ENCODE assay signal across 10 mouse cellular contexts in genomic region chr7:25274996-25275395, GRCm38 (mm10). TPM values are rescaled to one million over a fixed set of nuclear protein-coding genes. Genes with fewer than 3 reads are reported as not detected.
DNase-seq lines count a peak whose midpoint lies in the region; ATAC-seq and TF ChIP-seq lines count a peak whose summit lies in the region.
"Had no signal": no experiment of that assay in that cellular context is flagged by ENCODE, and none has a peak within 500 bp of the region (broad histone marks: within the 10 kb centered on the region; RNA-seq: fewer than 3 reads in every experiment).

No protein-coding gene starts in this region.

- peak overlapping the region; percentile 60 for H3K9ac ChIP-seq in hindbrain, embryonic 13.5 days
- peak overlapping the region; percentile 14 for H3K9ac ChIP-seq in limb, embryonic 12.5 days (replicated peaks)
- H3K9ac ChIP-seq in stomach, embryonic 16.5 days (ENCODE audit: low read length), result peak overlapping the region; percentile 5; the same call in 1 of the 2 replicates
- no peak overlapping the region for H3K9ac ChIP-seq in kidney, embryonic 16.5 days (replicated peaks; ENCODE audit: low read length)
- H3K9ac ChIP-seq: lung, embryonic 15.5 days had no signal

- peaks cover 40% of the 10 kb centered on the region for H3K36me3 ChIP-seq in hindbrain, embryonic 13.5 days
- H3K36me3 ChIP-seq in hindbrain, embryonic 10.5 days, result peaks cover 31% of the 10 kb centered on the region
- peaks cover 14% of the 10 kb centered on the region; the same call in 1 of the 2 replicates for H3K36me3 ChIP-seq in spleen, adult 2 months (ENCODE audit: control insufficient read depth, insufficient read depth, low read length)
- H3K36me3 ChIP-seq in limb, embryonic 12.5 days, result peaks cover 39% of the 10 kb centered on the region
- H3K36me3 ChIP-seq in stomach, embryonic 16.5 days (ENCODE audit: control insufficient read depth, insufficient read depth, low read length), result peaks cover 14% of the 10 kb centered on the region; the same call in 1 of the 2 replicates
- H3K36me3 ChIP-seq in kidney, embryonic 16.5 days (ENCODE audit: insufficient read depth, low read length), result peaks cover 27% of the 10 kb centered on the region

- ATAC-seq in hindbrain, embryonic 13.5 days (ENCODE audit: low FRiP score), result no peak
- no peak for ATAC-seq in limb, embryonic 12.5 days (ENCODE audit: insufficient number of reproducible peaks, insufficient read depth, low FRiP score, low TSS enrichment, low read depth)
- ATAC-seq in stomach, embryonic 16.5 days (ENCODE audit: insufficient read depth, low FRiP score), result no peak
- ATAC-seq in kidney, embryonic 16.5 days (ENCODE audit: low FRiP score, low TSS enrichment), result no peak

- DNase-seq in hindbrain, embryonic 10.5 days (ENCODE audit: low spot score), result no peak
- no peak for DNase-seq in spleen, adult 2 months (ENCODE audit: low read depth in 1 of 2, low spot score in 2 of 2)
- DNase-seq in spleen, adult 18-20 months, result no peak
- DNase-seq: cerebellum, adult 11-12 months had no signal

- H3K4me2 ChIP-seq in hindbrain, embryonic 13.5 days, result no peak overlapping the region
- H3K4me2 ChIP-seq in limb, embryonic 12.5 days, result no peak overlapping the region
- H3K4me2 ChIP-seq in stomach, embryonic 16.5 days (ENCODE audit: low read depth, low read length), result no peak overlapping the region
- H3K4me2 ChIP-seq in kidney, embryonic 16.5 days (replicated peaks; ENCODE audit: low read depth, low read length), result no peak overlapping the region
- H3K4me2 ChIP-seq: lung, embryonic 15.5 days had no signal

- H3K4me3 ChIP-seq in hindbrain, embryonic 13.5 days, result no peak overlapping the region
- H3K4me3 ChIP-seq in hindbrain, embryonic 10.5 days, result no peak overlapping the region
- H3K4me3 ChIP-seq in spleen, adult 2 months (ENCODE audit: extremely low read depth, insufficient read depth, insufficient read length), result no peak overlapping the region
- H3K4me3 ChIP-seq in limb, embryonic 12.5 days (replicated peaks), result no peak overlapping the region
- no peak overlapping the region for H3K4me3 ChIP-seq in stomach, embryonic 16.5 days (replicated peaks; ENCODE audit: low read length)
- H3K4me3 ChIP-seq in kidney, embryonic 16.5 days (ENCODE audit: low read length), result no peak overlapping the region
- H3K4me3 ChIP-seq: lung, embryonic 15.5 days had no signal

- no peak for TF ChIP-seq CTCF in spleen, adult 2 months (IDR thresholded peaks at IDR 0.05; ENCODE audit: extremely low read depth, insufficient read depth, insufficient read length, insufficient replicate concordance)

- no peaks in the 10 kb centered on the region for H3K27me3 ChIP-seq in hindbrain, embryonic 13.5 days
- H3K27me3 ChIP-seq in hindbrain, embryonic 10.5 days (ENCODE audit: insufficient read depth, poor library complexity, severe bottlenecking), result no peaks in the 10 kb centered on the region
- H3K27me3 ChIP-seq in spleen, adult 2 months (ENCODE audit: control insufficient read depth, insufficient read depth, low read length), result no peaks in the 10 kb centered on the region
- no peaks in the 10 kb centered on the region for H3K27me3 ChIP-seq in limb, embryonic 12.5 days
- no peaks in the 10 kb centered on the region for H3K27me3 ChIP-seq in stomach, embryonic 16.5 days (ENCODE audit: control insufficient read depth, insufficient read depth, low read length)
- H3K27me3 ChIP-seq in kidney, embryonic 16.5 days (ENCODE audit: insufficient read depth, low read length), result no peaks in the 10 kb centered on the region
- H3K27me3 ChIP-seq: lung, embryonic 15.5 days had no signal

- peaks cover 76% of the 10 kb centered on the region for H3K4me1 ChIP-seq in hindbrain, embryonic 13.5 days (replicated peaks)
- peaks cover 67% of the 10 kb centered on the region for H3K4me1 ChIP-seq in hindbrain, embryonic 10.5 days (replicated peaks)
- H3K4me1 ChIP-seq in spleen, adult 2 months (ENCODE audit: control insufficient read depth, insufficient read depth, insufficient read length), result peaks cover 31% of the 10 kb centered on the region
- H3K4me1 ChIP-seq in limb, embryonic 12.5 days (replicated peaks), result peaks cover 48% of the 10 kb centered on the region
- H3K4me1 ChIP-seq in stomach, embryonic 16.5 days (ENCODE audit: control insufficient read depth, insufficient read depth, low read length), result peaks cover 48% of the 10 kb centered on the region
- peaks cover 48% of the 10 kb centered on the region for H3K4me1 ChIP-seq in kidney, embryonic 16.5 days (ENCODE audit: insufficient read depth, low read length)

- no peaks in the 10 kb centered on the region for H3K9me3 ChIP-seq in hindbrain, embryonic 13.5 days
- H3K9me3 ChIP-seq in hindbrain, embryonic 10.5 days, result no peaks in the 10 kb centered on the region
- no peaks in the 10 kb centered on the region for H3K9me3 ChIP-seq in limb, embryonic 12.5 days
- no peaks in the 10 kb centered on the region for H3K9me3 ChIP-seq in stomach, embryonic 16.5 days (replicated peaks; ENCODE audit: control insufficient read depth, low read length)
- H3K9me3 ChIP-seq in kidney, embryonic 16.5 days (ENCODE audit: low read length), result no peaks in the 10 kb centered on the region
- H3K9me3 ChIP-seq: lung, embryonic 15.5 days had no signal

- 87% methylated on average over 3 of the region's 3 CpGs for WGBS in hindbrain, embryonic 13.5 days
- 86% methylated on average over 3 of the region's 3 CpGs for WGBS in hindbrain, embryonic 10.5 days
- 78% methylated on average over 3 of the region's 3 CpGs for WGBS in spleen, adult 2 months
- WGBS in limb, embryonic 12.5 days, result 82% methylated on average over 3 of the region's 3 CpGs
- 81% methylated on average over 3 of the region's 3 CpGs for WGBS in stomach, embryonic 16.5 days
- whole genome bisulfite sequencing in kidney, embryonic 16.5 days, result 87% methylated on average over 3 of the region's 3 CpGs

- H3K27ac ChIP-seq in hindbrain, embryonic 13.5 days, result no peak overlapping the region
- H3K27ac ChIP-seq in hindbrain, embryonic 10.5 days, result no peak overlapping the region
- H3K27ac ChIP-seq in spleen, adult 2 months (ENCODE audit: insufficient read depth, low read length), result peak overlapping the region; percentile 19; the same call in 1 of the 2 replicates
- H3K27ac ChIP-seq in limb, embryonic 12.5 days, result peak overlapping the region; percentile 47; the same call in 1 of the 2 replicates
- H3K27ac ChIP-seq in stomach, embryonic 16.5 days (ENCODE audit: low read length), result peak overlapping the region; percentile 100
- H3K27ac ChIP-seq in kidney, embryonic 16.5 days (ENCODE audit: low read length), result no peak overlapping the region

- TF ChIP-seq POLR2A in spleen, adult 2 months (IDR thresholded peaks at IDR 0.05; ENCODE audit: low read depth, low read length), result no peak

RNA-seq across cellular contexts. Expression of gene Cic, which starts 7.5 kb away (rescaled TPM):
- 36.9 and 42.4 TPM in 2 replicates for polyA plus RNA-seq in hindbrain, embryonic 13.5 days (2015; fragmentation: Nextera tagmentation; extraction: Ambion mirVana)
- 23.2 and 23.5 TPM in 2 replicates for polyA plus RNA-seq in hindbrain, embryonic 10.5 days (2016; fragmentation: Nextera tagmentation; extraction: Ambion mirVana)
- polyA plus RNA-seq in spleen, adult 2 months (2012; rRNA removed), result 112 and 128 TPM in 2 replicates
- 34.9 and 38.7 TPM in 2 replicates for polyA plus RNA-seq in limb, embryonic 12.5 days (2016; fragmentation: Nextera tagmentation; extraction: Ambion mirVana)
- 26.7 and 27.4 TPM in 2 replicates for polyA plus RNA-seq in stomach, embryonic 16.5 days (2015; fragmentation: Nextera tagmentation; extraction: Ambion mirVana)
- polyA plus RNA-seq in kidney, embryonic 16.5 days (2015; fragmentation: Nextera tagmentation; extraction: Ambion mirVana), result 28.9 and 30.8 TPM in 2 replicates

RNA-seq across cellular contexts. Expression of gene Pafah1b3, which starts 22.8 kb away (rescaled TPM):
- polyA plus RNA-seq in hindbrain, embryonic 13.5 days (2015; fragmentation: Nextera tagmentation; extraction: Ambion mirVana), result 619 and 632 TPM in 2 replicates
- polyA plus RNA-seq in hindbrain, embryonic 10.5 days (2016; fragmentation: Nextera tagmentation; extraction: Ambion mirVana), result 271 and 384 TPM in 2 replicates
- polyA plus RNA-seq in spleen, adult 2 months (2012; rRNA removed), result 62.9 and 90.7 TPM in 2 replicates
- 288 and 295 TPM in 2 replicates for polyA plus RNA-seq in limb, embryonic 12.5 days (2016; fragmentation: Nextera tagmentation; extraction: Ambion mirVana)
- polyA plus RNA-seq in stomach, embryonic 16.5 days (2015; fragmentation: Nextera tagmentation; extraction: Ambion mirVana), result 186 and 209 TPM in 2 replicates
- 197 and 199 TPM in 2 replicates for polyA plus RNA-seq in kidney, embryonic 16.5 days (2015; fragmentation: Nextera tagmentation; extraction: Ambion mirVana)

RNA-seq across cellular contexts. Expression of gene Erf, which starts 24.4 kb away (rescaled TPM):
- polyA plus RNA-seq in hindbrain, embryonic 13.5 days (2015; fragmentation: Nextera tagmentation; extraction: Ambion mirVana), result 4.0 and 4.2 TPM in 2 replicates
- polyA plus RNA-seq in hindbrain, embryonic 10.5 days (2016; fragmentation: Nextera tagmentation; extraction: Ambion mirVana), result 8.0 and 8.6 TPM in 2 replicates
- polyA plus RNA-seq in spleen, adult 2 months (2012; rRNA removed), result 17.2 and 21.3 TPM in 2 replicates
- polyA plus RNA-seq in limb, embryonic 12.5 days (2016; fragmentation: Nextera tagmentation; extraction: Ambion mirVana), result 22.3 and 24.3 TPM in 2 replicates
- 6.9 and 11.0 TPM in 2 replicates for polyA plus RNA-seq in stomach, embryonic 16.5 days (2015; fragmentation: Nextera tagmentation; extraction: Ambion mirVana)
- polyA plus RNA-seq in kidney, embryonic 16.5 days (2015; fragmentation: Nextera tagmentation; extraction: Ambion mirVana), result 12.5 and 15.2 TPM in 2 replicates

RNA-seq across cellular contexts. Expression of gene Prr19, which starts 26.2 kb away (rescaled TPM):
- 2.3 TPM in 2 replicates for polyA plus RNA-seq in hindbrain, embryonic 13.5 days (2015; fragmentation: Nextera tagmentation; extraction: Ambion mirVana)
- 1.2 and 2.1 TPM in 2 replicates for polyA plus RNA-seq in hindbrain, embryonic 10.5 days (2016; fragmentation: Nextera tagmentation; extraction: Ambion mirVana)
- 0.07 TPM in 1 of 2 replicates, not detected in the other for polyA plus RNA-seq in spleen, adult 2 months (2012; rRNA removed)
- polyA plus RNA-seq in limb, embryonic 12.5 days (2016; fragmentation: Nextera tagmentation; extraction: Ambion mirVana), result 0.66 and 0.86 TPM in 2 replicates
- 0.49 and 0.57 TPM in 2 replicates for polyA plus RNA-seq in stomach, embryonic 16.5 days (2015; fragmentation: Nextera tagmentation; extraction: Ambion mirVana)
- 0.84 and 0.98 TPM in 2 replicates for polyA plus RNA-seq in kidney, embryonic 16.5 days (2015; fragmentation: Nextera tagmentation; extraction: Ambion mirVana)
- polyA plus RNA-seq: urinary bladder, adult 2 months had no signal

RNA-seq across cellular contexts. Expression of gene Tmem145, which starts 30.9 kb away (rescaled TPM):
- 49.5 and 50.6 TPM in 2 replicates for polyA plus RNA-seq in hindbrain, embryonic 13.5 days (2015; fragmentation: Nextera tagmentation; extraction: Ambion mirVana)
- polyA plus RNA-seq in hindbrain, embryonic 10.5 days (2016; fragmentation: Nextera tagmentation; extraction: Ambion mirVana), result 2.5 and 9.1 TPM in 2 replicates
- polyA plus RNA-seq in spleen, adult 2 months (2012; rRNA removed), result not detected in 2 replicates
- 1.1 and 1.3 TPM in 2 replicates for polyA plus RNA-seq in limb, embryonic 12.5 days (2016; fragmentation: Nextera tagmentation; extraction: Ambion mirVana)
- 0.57 and 0.66 TPM in 2 replicates for polyA plus RNA-seq in stomach, embryonic 16.5 days (2015; fragmentation: Nextera tagmentation; extraction: Ambion mirVana)
- 0.10 and 0.67 TPM in 2 replicates for polyA plus RNA-seq in kidney, embryonic 16.5 days (2015; fragmentation: Nextera tagmentation; extraction: Ambion mirVana)

Comparison
In these comparisons a context has a peak if more than half of its experiments do, and no peak if none do; other contexts are left out.
1. H3K27ac ChIP-seq: peak in spleen, adult 2 months (single experiment), limb, embryonic 12.5 days (single experiment) and stomach, embryonic 16.5 days (single experiment); none in hindbrain, embryonic 13.5 days (single experiment), hindbrain, embryonic 10.5 days (single experiment) and kidney, embryonic 16.5 days (single experiment).